Mouse (Mus musculus) monocyte, adult 2 months (primary cell): ENCODE results near the gene Polg2.
"Not testable (repeated sequence)": the region's sequence is repeated elsewhere in the genome, so short reads cannot be mapped to it uniquely, and the experiment has no call there.

Source experiments
- DNase-seq, 2 experiments: peaks; one replicate each; pipeline ENCODE4 v3.0.0; 2022; ENCODE audit warnings: low spot score in 2 of 2, low read depth in 1 of 2

The Polg2 gene

DNA sequence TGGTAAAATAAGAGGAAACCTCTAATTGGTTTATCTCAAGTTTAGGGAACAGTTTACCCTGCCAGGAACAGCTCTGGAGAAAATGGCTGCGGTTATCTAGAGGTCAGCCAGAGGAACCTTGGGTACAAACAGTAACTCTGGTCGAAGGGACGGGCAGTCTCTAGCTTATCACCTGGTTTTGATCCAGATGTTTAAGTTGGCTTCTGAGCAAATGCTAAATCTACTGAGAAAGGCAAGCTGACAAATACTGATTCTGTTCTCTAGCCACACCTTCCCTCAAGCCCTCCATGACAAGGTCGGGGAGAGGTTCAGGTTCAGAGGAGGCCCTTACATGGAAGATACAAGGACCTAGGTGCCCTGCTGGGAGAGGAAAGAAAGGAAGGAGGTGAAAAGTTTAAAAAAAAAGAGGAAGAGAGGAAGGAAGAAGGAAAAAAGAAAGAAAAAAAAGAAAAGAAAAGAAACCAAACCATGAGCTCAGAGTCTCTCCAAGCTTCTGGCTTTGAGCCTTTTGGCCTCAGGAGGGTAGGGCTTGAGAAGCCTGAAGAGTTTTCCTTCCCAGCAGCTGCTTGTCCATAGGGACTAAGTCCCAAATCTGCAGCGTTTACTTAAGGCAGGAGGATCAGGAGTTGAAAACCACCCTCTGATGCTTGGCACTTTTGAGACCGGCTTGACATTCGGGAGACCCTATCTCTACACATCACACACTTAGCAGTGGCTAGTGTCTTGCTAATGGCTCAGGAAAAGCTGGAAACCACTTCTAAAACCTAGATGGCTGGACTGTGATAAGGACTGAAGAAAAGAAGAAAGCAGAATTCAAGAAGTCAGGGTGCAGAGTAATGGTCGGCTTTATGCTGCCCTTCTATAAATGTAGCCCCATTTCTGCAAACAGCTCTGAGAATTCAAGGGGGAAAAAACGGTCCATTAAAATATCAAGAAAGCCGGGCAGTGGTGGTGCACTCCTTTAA is 50.7 kb downstream of the Polg2 start:
- no peak for DNase-seq

DNA sequence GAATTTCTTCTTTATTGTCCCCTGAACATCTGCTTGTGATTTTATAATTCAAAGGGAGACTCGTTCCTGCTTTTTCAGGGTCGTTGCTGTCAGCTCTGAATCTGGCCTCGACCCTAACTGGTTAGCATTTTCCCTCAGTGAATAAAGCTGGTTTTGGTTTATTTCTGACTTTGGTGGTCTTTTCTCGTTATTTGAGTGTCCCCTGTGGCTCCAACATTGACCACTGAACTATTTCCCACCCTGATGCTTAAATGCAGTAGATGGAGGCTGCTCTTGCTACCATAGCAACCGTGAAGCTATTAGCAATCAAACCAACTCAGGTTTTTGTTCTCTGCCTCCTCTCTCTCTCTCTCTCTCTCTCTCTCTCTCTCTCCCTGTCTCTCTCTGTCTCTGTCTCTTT is 51.4 kb downstream of the Polg2 start:
- no peak for DNase-seq

DNA sequence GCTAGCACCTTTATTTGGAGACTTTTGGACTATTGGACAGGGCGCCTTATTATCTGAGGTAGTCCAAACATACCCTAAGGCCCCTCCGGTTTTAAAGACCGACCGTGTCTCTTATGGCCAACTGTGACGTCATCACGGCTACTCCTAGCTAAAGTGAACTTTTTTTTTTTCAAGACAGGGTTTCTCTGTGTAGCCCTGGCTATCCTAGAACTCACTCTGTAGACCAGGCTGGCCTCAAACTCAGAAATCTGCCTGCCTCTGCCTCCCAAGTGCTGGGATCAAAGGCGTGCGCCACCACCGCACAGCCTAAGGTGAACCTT is 54.5 kb downstream of the Polg2 start:
- not testable (repeated sequence) for DNase-seq

DNA sequence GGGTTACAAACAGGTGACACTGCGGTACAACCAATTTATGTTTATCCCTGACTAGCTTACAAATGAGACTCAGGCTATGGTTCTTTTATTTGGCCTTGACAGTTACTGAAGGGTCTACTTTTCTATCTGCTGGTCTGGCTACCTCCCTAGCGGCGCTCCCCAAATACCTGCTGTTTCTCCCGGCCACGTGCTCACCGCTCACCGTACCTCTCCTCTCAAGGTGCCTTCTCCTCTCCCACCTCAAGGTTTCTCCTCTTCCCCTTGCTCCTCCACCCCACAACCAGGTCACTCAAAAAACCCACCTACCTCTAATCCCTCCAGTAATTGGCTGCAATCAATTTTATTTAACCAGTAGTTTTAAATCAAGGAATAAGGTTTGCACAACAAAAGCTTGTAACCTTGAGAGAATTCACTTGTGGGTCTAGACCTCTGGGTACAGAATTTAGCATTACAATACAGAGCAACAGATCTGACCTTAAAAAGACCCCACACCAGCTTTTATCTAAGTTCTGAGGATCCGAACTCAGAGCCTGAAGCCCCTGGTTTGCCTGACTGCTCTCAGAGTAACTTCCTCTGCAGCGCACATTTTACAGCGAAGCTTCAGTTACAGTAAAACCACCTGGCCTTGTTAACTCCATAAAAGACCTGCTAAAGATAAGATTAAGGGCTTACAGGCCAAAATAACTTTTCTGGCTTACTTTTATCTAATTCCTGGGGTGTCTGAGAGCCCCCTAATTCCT is 55.0 kb downstream of the Polg2 start:
- no peak for DNase-seq

DNA sequence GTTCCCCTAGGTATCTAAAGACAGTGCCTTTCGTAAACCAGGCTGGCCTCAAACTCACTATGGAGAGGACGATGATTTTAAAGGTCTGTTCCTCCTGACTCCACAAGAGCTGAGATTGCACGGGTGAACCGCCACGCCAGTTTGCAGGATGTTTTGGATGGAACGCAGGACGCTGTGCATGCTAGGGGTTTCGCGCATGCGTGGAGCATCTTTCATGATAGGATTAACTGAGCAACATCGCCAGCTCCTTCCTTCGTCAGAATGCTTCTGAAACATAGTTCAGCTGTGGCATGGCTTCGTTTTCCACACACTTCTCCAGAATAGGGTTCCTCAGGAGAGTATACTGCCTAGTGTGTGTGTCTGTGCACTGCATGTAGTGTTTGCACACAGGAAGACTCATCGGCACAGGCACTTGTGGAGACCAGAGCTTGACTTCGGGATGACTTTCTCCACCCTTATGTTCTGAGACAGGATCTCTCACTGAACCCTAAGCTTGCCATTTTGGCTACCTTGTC is 55.7 kb downstream of the Polg2 start:
- no peak for DNase-seq

DNA sequence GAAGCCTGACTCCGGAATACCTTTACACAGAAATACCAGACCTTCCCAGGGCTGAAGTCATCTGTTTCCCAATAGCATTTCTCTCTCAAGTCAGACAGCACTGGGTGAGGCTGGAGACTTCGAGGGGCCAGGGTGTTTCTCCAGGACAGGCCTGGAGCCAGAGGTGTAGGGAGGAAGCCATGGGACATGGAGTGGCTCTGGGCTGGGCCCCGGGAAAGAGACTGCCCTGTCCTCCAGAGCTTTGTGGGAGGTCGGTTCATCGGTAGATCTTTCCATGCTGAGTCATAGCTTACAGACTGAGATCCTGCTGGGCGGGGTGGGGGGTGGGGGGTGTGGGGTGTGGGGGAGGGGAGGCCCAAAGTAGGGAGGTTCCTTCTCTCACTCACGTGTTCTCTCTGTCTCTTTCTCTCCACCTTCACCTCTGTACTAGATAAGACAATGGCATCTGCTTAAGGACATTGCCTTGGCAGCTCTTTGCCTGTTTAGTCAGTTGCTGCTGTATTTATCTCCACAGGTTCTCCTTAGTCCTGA is 56.4 kb downstream of the Polg2 start:
- DNase-seq: no peak

DNA sequence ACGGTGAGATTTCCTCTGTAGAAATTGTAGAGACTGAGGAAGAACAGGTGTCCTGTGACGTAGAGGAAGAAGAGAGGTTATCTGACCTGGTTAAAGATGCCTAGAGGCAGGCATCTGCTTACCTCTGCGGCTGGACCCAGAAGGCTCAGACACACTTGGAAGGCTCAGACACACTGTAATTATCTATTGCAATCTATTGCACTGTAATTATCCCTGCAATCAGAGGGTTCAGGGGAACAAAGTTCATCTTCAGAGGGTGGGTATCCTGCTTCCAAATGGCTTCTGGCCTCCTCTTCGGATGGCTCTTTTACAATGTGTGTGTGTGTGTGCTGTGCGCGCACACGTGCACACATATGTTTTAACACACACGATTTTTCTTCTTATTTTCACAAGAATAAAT is 59.0 kb downstream of the Polg2 start:
- no peak for DNase-seq
